Mouse (Mus musculus) heart, adult 11 months (tissue): ENCODE results near the gene Slc45a3.

Experiments
- DNase-seq: peaks from one replicate; pipeline ENCODE4 v3.0.0; 2022

Slc45a3 gene

GRCm38 (mm10) chr1:132000506-132000905 is 37.7 kb downstream of the Slc45a3 start:
- DNase-seq, result peak; percentile 61

- peak; percentile 63 for DNase-seq
Measured at GRCm38 (mm10) chr1:132001880-132002330, 39.1 kb downstream of the Slc45a3 start.

GRCm38 (mm10) chr1:132003111-132003510 is 40.3 kb downstream of the Slc45a3 start:
- peak; percentile 87 for DNase-seq

- peak; percentile 97 for DNase-seq
Measured at GRCm38 (mm10) chr1:132003817-132004216, 41.0 kb downstream of the Slc45a3 start.

- DNase-seq, result peak; percentile 90
Measured at GRCm38 (mm10) chr1:132004574-132005180, 41.9 kb downstream of the Slc45a3 start.

- DNase-seq, result peak; percentile 79
Measured at GRCm38 (mm10) chr1:132005466-132005865, 42.7 kb downstream of the Slc45a3 start.

- DNase-seq, result peak; percentile 89
Measured at GRCm38 (mm10) chr1:132006046-132006445, 43.3 kb downstream of the Slc45a3 start.

GRCm38 (mm10) chr1:132006721-132007120 is 44.0 kb downstream of the Slc45a3 start:
- peak; percentile 70 for DNase-seq

GRCm38 (mm10) chr1:132007282-132007815 is 44.6 kb downstream of the Slc45a3 start, which contains the start of gene Elk4:
Gene Elk4, plus strand, starts transcription at chr1:132007607.
- peak; percentile 100 for DNase-seq

- peak; percentile 99 for DNase-seq
Measured at GRCm38 (mm10) chr1:132007828-132008827, 45.4 kb downstream of the Slc45a3 start.

GRCm38 (mm10) chr1:132008881-132009644 is 46.3 kb downstream of the Slc45a3 start:
- no peak for DNase-seq

GRCm38 (mm10) chr1:132010632-132011501 is 48.1 kb downstream of the Slc45a3 start:
- peak; percentile 92 for DNase-seq

GRCm38 (mm10) chr1:132011785-132012184 is 49.0 kb downstream of the Slc45a3 start:
- no peak for DNase-seq

GRCm38 (mm10) chr1:132012861-132013260 is 50.1 kb downstream of the Slc45a3 start:
- DNase-seq, result no peak

- DNase-seq, result no peak
Measured at GRCm38 (mm10) chr1:132014800-132015199, 52.0 kb downstream of the Slc45a3 start.

- no peak for DNase-seq
Measured at GRCm38 (mm10) chr1:132016691-132017090, 53.9 kb downstream of the Slc45a3 start.

- no peak for DNase-seq
Measured at GRCm38 (mm10) chr1:132019876-132020275, 57.1 kb downstream of the Slc45a3 start.

GRCm38 (mm10) chr1:132022107-132022506 is 59.3 kb downstream of the Slc45a3 start:
- DNase-seq, result no peak

- DNase-seq, result no peak
Measured at GRCm38 (mm10) chr1:132026925-132027646, 64.3 kb downstream of the Slc45a3 start.

- DNase-seq, result no peak
Measured at GRCm38 (mm10) chr1:132027978-132028377, 65.2 kb downstream of the Slc45a3 start.

- no peak for DNase-seq
Measured at GRCm38 (mm10) chr1:132028413-132028812, 65.6 kb downstream of the Slc45a3 start.
